Mouse (Mus musculus): ENCODE measurements around the gene Trim32.

DNA sequence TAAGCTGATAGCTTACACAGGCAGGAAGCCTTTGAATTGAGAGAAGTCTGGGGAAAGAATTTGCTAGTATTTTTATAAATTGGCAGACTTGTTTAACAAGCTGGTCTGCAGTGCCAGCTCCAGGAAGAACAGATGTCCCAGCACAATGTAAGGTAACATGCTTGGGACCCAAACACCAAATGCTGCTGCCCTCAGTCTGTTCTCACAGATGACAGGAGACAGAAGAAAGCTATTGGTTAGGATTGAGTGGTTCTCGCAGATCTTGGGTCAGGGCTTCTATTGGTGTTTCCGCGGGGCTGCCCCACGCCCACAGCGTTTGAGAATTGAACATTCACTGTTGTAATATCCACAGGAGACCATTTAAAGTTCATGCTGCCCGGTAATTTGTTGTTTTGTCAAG lies 6.1 kb downstream of the Trim32 start:
- TF ChIP-seq CTCF (IDR thresholded peaks at IDR 0.05; ENCODE audit: insufficient read depth, low read length) (no peak), POLR2A (IDR thresholded peaks at IDR 0.05; ENCODE audit: borderline replicate concordance, extremely low read depth, low read depth, low read length) (no peak)
